Mouse (Mus musculus) kidney, postnatal 0 days (tissue): Measurements from ENCODE around the gene Nqo2. TPM values are rescaled to one million over a fixed set of nuclear protein-coding genes. Genes with fewer than 3 reads are reported as not detected.

Experiments used
- ATAC-seq: fragments of 200-750 bp; cut with Nextera tagmentation; replicated peaks from 2 replicates; pipeline ENCODE4 v1.8.0; 2017; ENCODE audit warnings: low read depth, moderate number of reproducible peaks, moderate TSS enrichment, moderate library complexity; ENCODE audit not compliant: low FRiP score
- DNase-seq: peaks from one replicate; pipeline ENCODE4 v3.0.0-alpha.2; 2016; ENCODE audit warnings: low spot score
- H3K27ac ChIP-seq: fragments of 300-500 bp; sonication (generic); 2 replicates; pipeline ENCODE4 v1.5.1; 2014; ENCODE audit warnings: mild to moderate bottlenecking
- H3K27me3 ChIP-seq: fragments of 300-500 bp; sonication (generic); 2 replicates; pipeline ENCODE4 v1.6.1; 2014; ENCODE audit warnings: low read length, mixed read lengths; ENCODE audit not compliant: insufficient read depth
- H3K36me3 ChIP-seq: fragments of 300-500 bp; sonication (generic); 2 replicates; pipeline ENCODE4 v1.6.1; 2014; ENCODE audit warnings: low read length, mixed read lengths; ENCODE audit not compliant: insufficient read depth
- H3K4me1 ChIP-seq: fragments of 300-500 bp; sonication (generic); replicated peaks from 2 replicates; pipeline ENCODE4 v1.6.1; 2014; ENCODE audit warnings: antibody characterized with exemption, low read length, mixed read lengths; ENCODE audit not compliant: insufficient read depth
- H3K4me2 ChIP-seq: fragments of 300-500 bp; sonication (generic); 2 replicates; pipeline ENCODE4 v1.6.1; 2014; ENCODE audit warnings: mild to moderate bottlenecking, low read length, moderate library complexity, mixed read lengths
- H3K4me3 ChIP-seq: fragments of 300-500 bp; sonication (generic); replicated peaks from 2 replicates; pipeline ENCODE4 v1.5.1; 2014; ENCODE audit warnings: low read depth, low read length
- H3K9ac ChIP-seq: fragments of 300-500 bp; sonication (generic); 2 replicates; pipeline ENCODE4 v1.6.1; 2014; ENCODE audit warnings: low read depth, low read length
- H3K9me3 ChIP-seq: fragments of 300-500 bp; sonication (generic); replicated peaks from 2 replicates; pipeline ENCODE4 v1.6.1; 2016; ENCODE audit warnings: low read length, inconsistent platforms, mixed read lengths
- CTCF ChIP-seq: IDR thresholded peaks from 2 replicates; pipeline ENCODE4 v1.5.1; 2016; ENCODE audit warnings: antibody characterized with exemption, low read depth, mild to moderate bottlenecking, moderate library complexity
- WGBS: fragments of 180-500 bp; shearing (Covaris S2); extraction: QIAGEN DNeasy Blood & Tissue Kit; methylation state at CpG from one replicate; pipeline ENCODE4 v1.1.7; 2014; 5-methylcytosine and 5-hydroxymethylcytosine counted together
- polyA plus RNA-seq: library from polyadenylated mRNA; unstranded; fragments of >200 nt; fragmentation: Nextera tagmentation; extraction: Ambion mirVana; gene quantifications from 2 replicates; pipeline ENCODE4 v1.2.1, GENCODE M21; 2015

Nqo2 gene
- polyA plus RNA-seq, result 22.5 and 24.1 TPM in 2 replicates

DNA sequence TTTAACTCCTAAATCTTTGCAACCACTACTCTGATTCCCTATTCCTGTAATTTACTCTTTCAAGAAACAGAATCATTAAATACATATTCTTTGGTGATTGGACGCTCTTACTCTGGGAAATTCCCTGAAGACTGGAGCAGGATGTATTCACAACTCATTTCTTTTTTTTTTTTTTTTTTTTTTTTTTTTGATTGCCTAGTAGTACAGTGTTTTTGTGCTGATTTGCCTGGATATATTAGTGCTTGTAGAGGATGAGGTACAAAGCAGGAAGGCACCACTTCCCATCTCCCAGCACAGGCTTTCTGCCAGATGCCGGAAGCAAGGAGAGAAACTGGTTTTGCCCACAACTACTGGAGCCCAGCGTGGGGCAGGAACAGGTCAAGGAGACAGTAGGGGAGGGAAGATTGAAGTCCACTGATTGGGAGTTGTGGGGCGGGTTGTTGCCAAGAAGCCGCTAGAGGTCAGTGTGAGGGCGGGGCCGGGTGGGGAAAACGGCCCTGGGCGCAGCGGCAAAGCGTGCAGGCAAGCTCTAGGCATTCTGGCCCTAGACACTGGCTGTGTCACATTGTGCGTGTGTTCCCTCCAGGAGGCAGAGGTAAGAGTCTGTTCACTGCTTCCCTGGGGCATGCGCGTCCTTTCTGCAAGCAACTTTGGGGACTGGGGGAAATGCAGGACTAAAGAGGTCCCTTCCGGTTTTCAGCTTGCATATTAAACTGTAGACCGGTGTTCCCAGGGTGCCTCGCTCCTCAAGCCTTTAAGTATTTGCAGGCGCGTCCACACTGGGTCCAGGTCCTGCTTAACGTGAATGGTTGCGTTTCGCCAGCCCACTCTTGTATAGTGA, at the start of gene Nqo2:
Gene Nqo2 (plus strand): TSS at position 482 of the 841 bp plus-strand sequence.
- H3K9ac ChIP-seq, result peak within 1 kb of the TSS; percentile 61
- no peaks in the 10 kb centered on the region for H3K9me3 ChIP-seq
- TF ChIP-seq CTCF, result peak; percentile 55
- H3K27ac ChIP-seq, result peak within 1 kb of the TSS; percentile 93
- peaks cover 4% of the 10 kb centered on the region; the same call in 1 of the 2 replicates for H3K4me1 ChIP-seq
- no peaks in the 10 kb centered on the region for H3K36me3 ChIP-seq
- no peaks in the 10 kb centered on the region for H3K27me3 ChIP-seq
- ATAC-seq (peak; percentile 95), DNase-seq (peak; percentile 95)
- peak within 1 kb of the TSS; percentile 47 for H3K4me3 ChIP-seq
- H3K4me2 ChIP-seq, result peak within 1 kb of the TSS; percentile 63
- WGBS, result 1% methylated on average over 22 of the region's 22 CpGs

GRCm38 (mm10) chr13:33921041-33921440, 43.4 kb upstream of the Nqo2 start:
- H3K9me3 ChIP-seq, result no peaks in the 10 kb centered on the region
- no peak overlapping the region for H3K4me2 ChIP-seq
- DNase-seq (no peak), ATAC-seq (no peak)
- 96% methylated on average over 6 of the region's 6 CpGs for WGBS
- no peak overlapping the region for H3K9ac ChIP-seq
- H3K4me3 ChIP-seq, result no peak overlapping the region
- no peak for TF ChIP-seq CTCF
- H3K27ac ChIP-seq, result no peak overlapping the region
- peaks cover 40% of the 10 kb centered on the region for H3K36me3 ChIP-seq
- no peaks in the 10 kb centered on the region for H3K27me3 ChIP-seq
- no peaks in the 10 kb centered on the region for H3K4me1 ChIP-seq

DNA sequence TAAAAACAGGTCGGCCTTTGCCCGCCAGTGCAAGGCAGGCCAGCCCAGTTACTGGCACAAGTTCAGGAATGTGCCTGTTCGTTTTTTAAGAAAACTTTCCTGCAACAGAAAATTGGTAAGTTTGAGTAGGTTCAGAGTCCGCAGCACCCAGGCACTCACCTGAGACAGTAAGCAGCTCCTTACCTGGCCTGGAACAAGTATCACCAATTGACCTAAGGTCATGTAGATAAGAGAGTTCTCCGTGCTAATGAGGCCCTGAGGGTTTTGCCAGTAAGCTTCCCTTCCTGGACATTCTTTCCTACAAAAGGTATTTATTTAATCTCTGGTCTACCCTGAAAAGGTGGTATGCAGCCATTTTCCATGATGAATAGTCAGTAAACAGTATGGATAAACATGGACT, 42.8 kb upstream of the Nqo2 start:
- DNase-seq (no peak), ATAC-seq (no peak)
- Histone ChIP-seq H3K36me3 (peaks cover 40% of the 10 kb centered on the region), H3K27ac (no peak overlapping the region), H3K4me2 (no peak overlapping the region), H3K9ac (no peak overlapping the region), H3K4me1 (no peaks in the 10 kb centered on the region), H3K9me3 (no peaks in the 10 kb centered on the region), H3K4me3 (no peak overlapping the region), H3K27me3 (no peaks in the 10 kb centered on the region)
- no peak for TF ChIP-seq CTCF
- 84% methylated on average over 5 of the region's 5 CpGs for WGBS

DNA sequence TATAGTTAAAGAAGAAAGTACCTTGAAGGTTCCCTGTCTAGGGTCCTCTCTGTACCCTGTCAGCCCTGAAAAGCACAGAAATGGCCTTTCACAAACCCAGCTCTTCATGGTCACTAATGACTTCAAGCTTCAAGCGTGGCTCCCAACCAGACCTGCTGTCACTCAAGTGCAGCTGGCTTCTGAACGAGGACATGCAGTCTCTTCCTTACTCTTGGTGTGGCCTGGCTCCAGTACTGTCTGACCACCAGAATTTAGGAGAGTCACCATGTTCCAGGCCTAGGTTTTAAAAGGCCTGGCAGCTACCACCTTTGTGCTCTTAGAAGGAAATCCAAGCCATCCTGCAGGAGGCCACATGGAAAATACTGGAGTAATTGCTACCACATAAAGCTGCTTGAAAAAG, 34.2 kb upstream of the Nqo2 start:
- no peak overlapping the region for H3K4me3 ChIP-seq
- H3K27me3 ChIP-seq, result no peaks in the 10 kb centered on the region
- no peak overlapping the region for H3K27ac ChIP-seq
- H3K4me1 ChIP-seq, result no peaks in the 10 kb centered on the region
- no peaks in the 10 kb centered on the region for H3K9me3 ChIP-seq
- H3K9ac ChIP-seq, result no peak overlapping the region
- ATAC-seq (no peak), DNase-seq (no peak)
- H3K4me2 ChIP-seq, result no peak overlapping the region
- H3K36me3 ChIP-seq, result no peaks in the 10 kb centered on the region
- TF ChIP-seq CTCF, result no peak
- 92% methylated on average over 2 of the region's 2 CpGs for WGBS

GRCm38 (mm10) chr13:33930912-33931311, 33.6 kb upstream of the Nqo2 start:
- H3K4me1 ChIP-seq, result peaks cover under 1% of the 10 kb centered on the region; the same call in 1 of the 2 replicates
- no peaks in the 10 kb centered on the region for H3K36me3 ChIP-seq
- WGBS, result 82% methylated on average over 3 of the region's 3 CpGs
- no peaks in the 10 kb centered on the region for H3K27me3 ChIP-seq
- no peak for ATAC-seq
- no peak overlapping the region for H3K4me2 ChIP-seq
- H3K4me3 ChIP-seq, result no peak overlapping the region
- no peak for DNase-seq
- H3K9ac ChIP-seq, result no peak overlapping the region
- H3K9me3 ChIP-seq, result no peaks in the 10 kb centered on the region
- no peak overlapping the region for H3K27ac ChIP-seq
- TF ChIP-seq CTCF, result no peak

DNA sequence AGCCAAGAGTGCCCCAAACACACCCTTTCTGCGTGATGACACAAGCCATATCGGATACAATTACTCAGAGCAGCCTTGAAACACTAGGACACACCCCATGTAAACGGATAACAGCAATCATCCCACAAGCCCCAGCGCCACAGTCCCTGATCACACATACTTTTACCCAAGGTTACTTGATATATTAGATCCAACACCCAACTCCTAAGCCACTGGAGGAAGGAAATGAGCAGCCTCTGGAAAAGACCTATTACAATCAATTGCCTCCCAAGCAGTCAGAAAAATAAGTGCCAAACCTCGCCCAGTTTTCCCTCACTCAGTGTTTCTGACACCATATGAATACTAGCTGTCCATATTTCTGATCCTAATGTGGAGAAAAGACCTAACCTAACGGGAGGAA, 29.7 kb upstream of the Nqo2 start:
- WGBS, result 39% methylated on average over 6 of the region's 6 CpGs
- ATAC-seq, result no peak
- peak overlapping the region; percentile 83; the same call in 1 of the 2 replicates for H3K9ac ChIP-seq

More for the DNA sequence above, 29.7 kb upstream of the Nqo2 start:
- no peaks in the 10 kb centered on the region for H3K36me3 ChIP-seq
- H3K27ac ChIP-seq, result no peak overlapping the region
- H3K9me3 ChIP-seq, result no peaks in the 10 kb centered on the region
- H3K4me1 ChIP-seq, result peaks cover 4% of the 10 kb centered on the region; the same call in 1 of the 2 replicates
- peak overlapping the region; percentile 72 for H3K4me3 ChIP-seq
- no peak for TF ChIP-seq CTCF
- no peaks in the 10 kb centered on the region for H3K27me3 ChIP-seq
- DNase-seq, result peak; percentile 63
- H3K4me2 ChIP-seq, result peak overlapping the region; percentile 86
